Mouse (Mus musculus) CD4-positive, CD25-positive, alpha-beta regulatory T cell, adult 2 months (primary cell): ENCODE data around the gene Olfr1449.
"Not testable (repeated sequence)": the region's sequence is repeated elsewhere in the genome, so short reads cannot be mapped to it uniquely, and the experiment has no call there.

ENCODE experiments used
- DNase-seq: peaks from one replicate; pipeline ENCODE4 v3.0.0-alpha.2; 2012; ENCODE audit warnings: low read depth, low spot score

The Olfr1449 gene

GRCm38 (mm10) chr19:12930540-12930939 lies at the start of gene Olfr1449:
Gene Olfr1449 (plus strand): TSS chr19:12930840.
- no peak for DNase-seq

GRCm38 (mm10) chr19:12883555-12883954 lies 47.1 kb upstream of the Olfr1449 start, which contains the start of gene Olfr1445:
Gene Olfr1445 (plus strand): TSS chr19:12883855.
- DNase-seq = no peak

GRCm38 (mm10) chr19:12893424-12893823 lies 37.2 kb upstream of the Olfr1449 start, which contains the start of gene Olfr1446:
Gene Olfr1446 (minus strand): TSS chr19:12893524.
- no peak for DNase-seq

- DNase-seq = no peak
Observed at GRCm38 (mm10) chr19:12903643-12904042, 27.0 kb upstream of the Olfr1449 start, which contains the start of gene Olfr1447. Gene Olfr1447 (minus strand): TSS chr19:12903743.

- DNase-seq = no peak
Observed at GRCm38 (mm10) chr19:12924319-12924718, 6.3 kb upstream of the Olfr1449 start, which contains the start of gene Olfr1448. Gene Olfr1448 (minus strand): TSS chr19:12924419.

- DNase-seq = no peak
Observed at GRCm38 (mm10) chr19:12949958-12950357, 19.3 kb downstream of the Olfr1449 start, which contains the start of gene Olfr1450. Gene Olfr1450 (plus strand): TSS chr19:12950258.

- not testable (repeated sequence) for DNase-seq
Observed at GRCm38 (mm10) chr19:12970082-12970481, 39.4 kb downstream of the Olfr1449 start.
